Mouse (Mus musculus) erythroblast, embryonic 14.5 days (primary cell): ENCODE measurements around the gene Scarb2.

Source experiments
- GATA1 ChIP-seq: IDR thresholded peaks from 2 replicates; pipeline ENCODE4 v1.6.1; 2012; ENCODE audit warnings: low read length, inconsistent platforms, mixed read lengths
- TAL1 ChIP-seq: IDR thresholded peaks from 3 replicates; pipeline ENCODE4 v1.6.1; 2012; ENCODE audit warnings: low read length, inconsistent platforms, mixed read lengths

GRCm38 (mm10) chr5:92489503-92489902 lies 17.1 kb downstream of the Scarb2 start:
- TF ChIP-seq GATA1 (no peak), TAL1 (no peak)
